Mouse (Mus musculus): Measurements from ENCODE around the gene Zfp882. TPM values are rescaled to one million over a fixed set of nuclear protein-coding genes. Genes with fewer than 3 reads are reported as not detected.
"Not testable (repeated sequence)": the region's sequence is repeated elsewhere in the genome, so short reads cannot be mapped to it uniquely, and the experiment has no call there.

The Zfp882 gene
- total RNA-seq (2021) = 5.4 and 7.8 TPM in 2 replicates
- long read RNA-seq, experiment 1, partial matches to known transcripts = 2 of 2 reads
- long read RNA-seq, experiment 1, other reads (novel, unspliced or antisense) = 0 of 2 reads
- long read RNA-seq, experiment 2 = 0 reads

DNA sequence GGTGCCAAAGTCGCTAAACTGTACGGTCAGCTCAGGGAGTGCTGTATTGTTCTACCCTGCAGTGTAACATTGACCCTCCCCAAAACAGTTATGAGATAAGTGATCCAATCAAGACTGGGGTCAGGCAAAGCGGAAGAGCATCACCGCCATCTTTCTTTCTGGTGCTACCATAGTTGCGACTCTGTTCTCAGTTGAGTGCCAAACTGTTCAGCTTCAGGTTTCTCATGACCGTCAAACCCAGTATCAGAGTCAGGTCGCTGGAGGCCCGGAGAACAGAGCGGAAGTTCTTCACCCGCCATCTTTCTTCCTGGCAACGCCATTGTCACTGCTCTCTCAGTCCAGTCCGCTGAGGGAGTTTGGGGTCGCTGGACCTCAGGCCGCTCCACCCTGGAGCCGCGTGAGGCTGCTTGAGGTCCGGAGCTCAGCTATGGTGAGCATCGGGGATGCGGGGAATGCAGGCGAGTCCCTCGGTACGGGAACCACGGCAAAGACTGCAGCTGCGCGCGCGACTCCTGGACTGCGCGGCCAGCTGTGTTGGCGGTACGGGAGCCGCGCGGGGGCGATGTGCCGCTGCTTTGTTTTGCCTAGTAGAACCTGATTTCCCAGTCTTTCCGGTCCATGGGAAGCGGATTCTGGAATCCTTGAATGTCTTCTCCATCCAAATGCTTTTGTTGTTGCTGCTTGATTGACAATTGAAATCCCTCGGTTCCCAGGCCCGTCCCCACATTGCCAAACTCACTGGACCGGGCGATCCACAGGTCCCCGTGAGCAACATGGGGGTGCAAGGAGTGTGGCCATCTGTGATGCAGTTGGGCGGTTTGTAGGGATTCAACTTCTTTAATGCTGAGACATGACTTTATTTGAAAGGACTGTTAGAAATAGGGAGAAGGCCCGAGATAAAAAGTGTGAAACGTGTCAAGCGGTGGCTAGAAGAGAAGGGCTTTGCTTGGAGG, at the start of gene Zfp882, which contains the start of gene Zfp617:
Gene Zfp882, plus strand, starts transcription at position 300 of the 953 bp plus-strand sequence.
Gene Zfp617, plus strand, starts transcription at position 327 of the 953 bp plus-strand sequence.
- peak; percentile 91 for DNase-seq

DNA sequence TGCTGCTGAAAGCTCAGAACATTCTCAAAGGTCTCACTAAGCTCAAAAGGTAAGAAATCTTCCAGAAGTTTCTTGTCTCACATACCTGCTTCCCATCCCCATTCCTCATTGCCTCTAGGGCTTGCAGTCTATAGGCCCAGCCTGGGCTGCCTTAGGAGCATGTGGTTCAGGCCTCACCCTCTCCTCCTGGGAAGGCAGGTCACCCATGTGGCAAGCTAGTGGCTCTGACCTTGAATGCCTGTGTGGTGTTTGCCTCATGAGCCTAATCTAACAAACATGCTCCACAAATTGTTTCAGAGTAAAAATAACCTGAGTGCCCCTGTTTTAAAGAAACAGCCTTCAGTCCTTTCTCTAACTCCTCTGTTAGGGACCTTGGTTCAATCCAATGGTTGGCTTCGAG, 46.9 kb upstream of the Zfp882 start:
- DNase-seq = not testable (repeated sequence)

DNA sequence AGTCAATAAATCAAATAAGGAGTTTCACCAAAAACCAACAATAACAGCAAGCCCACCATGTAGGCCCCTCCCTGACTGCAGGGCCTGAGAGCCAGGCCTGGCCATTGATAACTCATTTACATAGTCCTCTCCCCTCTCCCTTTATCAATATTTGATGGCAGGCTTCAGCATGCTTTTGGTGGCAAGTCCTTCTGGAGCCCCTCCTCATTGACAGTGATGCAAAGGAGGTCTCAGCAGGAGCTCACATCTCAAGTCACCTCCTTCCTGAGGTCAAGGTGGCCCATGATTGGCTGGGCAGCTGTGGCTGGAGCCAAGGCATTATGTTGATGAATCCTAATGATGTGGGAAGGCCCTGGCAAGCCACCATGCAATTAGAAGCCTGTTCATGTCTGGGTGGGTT, 46.4 kb upstream of the Zfp882 start:
- not testable (repeated sequence) for DNase-seq

DNA sequence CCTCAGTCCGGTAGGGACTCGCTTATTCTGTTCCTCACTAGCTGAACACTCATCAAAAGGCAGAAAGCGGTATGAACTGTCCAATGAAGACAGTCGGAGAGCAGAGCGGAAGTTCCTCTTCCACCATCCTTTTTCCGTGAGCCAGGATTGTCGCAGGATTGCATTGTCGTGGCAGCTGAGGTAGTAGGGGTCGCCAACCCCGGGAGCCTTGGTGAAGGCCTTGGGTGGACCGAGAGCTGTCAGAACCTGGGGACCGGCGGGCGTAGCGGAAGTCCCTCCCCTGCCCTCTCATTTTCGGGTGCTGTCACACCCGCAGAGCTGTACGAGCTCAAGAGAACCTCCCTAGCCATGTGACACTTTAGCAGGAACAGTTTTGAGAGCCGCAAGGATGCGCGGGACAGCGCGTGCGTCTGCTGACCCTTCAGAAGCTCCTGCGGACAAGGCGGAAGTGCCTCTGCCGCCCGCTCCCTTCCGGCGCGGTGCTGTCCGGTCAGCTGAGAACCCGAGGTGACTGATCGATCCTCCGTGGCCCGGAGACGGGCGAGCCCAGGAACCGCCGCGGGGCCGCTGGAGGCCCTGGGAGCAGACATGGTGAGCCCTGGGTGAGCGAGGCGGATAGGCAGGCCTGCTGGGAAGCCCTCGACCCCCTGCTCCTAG, 26.7 kb upstream of the Zfp882 start, which contains the start of gene Zfp709:
Gene Zfp709, plus strand, starts transcription at position 402 of the 657 bp plus-strand sequence.
- DNase-seq = peak; percentile 82

DNA sequence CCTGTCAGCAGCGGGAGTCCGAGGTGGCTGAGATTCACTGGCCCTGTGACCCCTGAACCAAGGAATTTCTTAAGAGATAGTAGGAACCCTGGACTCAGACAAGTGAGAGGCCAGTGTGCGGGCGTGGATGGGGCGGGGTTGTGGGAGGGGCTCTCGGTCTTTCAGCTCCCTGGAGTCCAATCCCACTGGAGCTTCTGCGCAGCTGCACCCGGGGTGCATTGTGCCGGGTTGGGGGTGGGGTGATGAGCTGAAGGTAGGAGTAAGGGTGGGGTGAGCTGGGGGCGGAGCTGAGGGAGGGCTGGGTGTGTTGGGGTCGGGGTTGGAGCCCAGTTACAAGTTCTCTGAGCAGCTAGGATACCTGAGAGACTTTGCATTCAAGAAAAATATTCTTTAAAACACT, 7.7 kb upstream of the Zfp882 start:
- DNase-seq = not testable (repeated sequence)

DNA sequence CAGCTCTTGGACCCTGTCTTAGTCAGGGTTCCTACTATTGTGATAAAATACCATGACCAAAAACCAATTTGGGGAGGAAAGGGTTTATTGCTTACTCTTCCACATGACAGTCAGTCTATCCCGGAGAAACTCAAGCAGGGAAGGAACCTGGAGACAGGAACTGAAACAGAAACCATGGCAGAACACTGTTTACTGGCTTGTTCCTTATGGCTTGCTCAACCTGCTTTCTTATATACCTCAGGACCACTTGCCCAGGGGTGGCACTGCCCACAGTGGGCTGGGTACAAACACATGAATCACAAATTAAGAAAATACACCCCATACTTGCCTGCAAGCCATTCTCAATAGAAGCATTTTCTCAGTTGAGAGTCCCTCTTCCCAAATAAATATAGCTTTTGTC, 5.3 kb upstream of the Zfp882 start:
- DNase-seq = not testable (repeated sequence)

DNA sequence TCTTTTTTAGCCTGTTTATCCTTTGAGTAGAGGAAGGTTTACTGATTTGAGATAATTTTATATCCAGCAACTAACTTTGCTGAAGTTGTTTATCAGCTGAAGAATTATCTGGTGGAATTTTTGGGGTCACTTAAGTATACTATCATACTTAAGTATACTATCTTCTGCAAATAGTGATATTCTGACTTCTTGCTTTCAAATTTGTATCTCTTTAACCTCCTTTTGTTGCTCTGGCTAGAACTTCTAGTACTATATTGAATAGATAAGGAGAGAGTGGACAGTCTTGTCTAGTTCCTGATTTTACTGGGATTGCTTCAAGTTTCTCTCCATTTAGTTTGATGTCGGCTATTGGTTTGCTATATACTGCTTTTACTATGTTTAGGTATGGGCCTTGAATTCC, 1.6 kb upstream of the Zfp882 start:
- DNase-seq = no peak

DNA sequence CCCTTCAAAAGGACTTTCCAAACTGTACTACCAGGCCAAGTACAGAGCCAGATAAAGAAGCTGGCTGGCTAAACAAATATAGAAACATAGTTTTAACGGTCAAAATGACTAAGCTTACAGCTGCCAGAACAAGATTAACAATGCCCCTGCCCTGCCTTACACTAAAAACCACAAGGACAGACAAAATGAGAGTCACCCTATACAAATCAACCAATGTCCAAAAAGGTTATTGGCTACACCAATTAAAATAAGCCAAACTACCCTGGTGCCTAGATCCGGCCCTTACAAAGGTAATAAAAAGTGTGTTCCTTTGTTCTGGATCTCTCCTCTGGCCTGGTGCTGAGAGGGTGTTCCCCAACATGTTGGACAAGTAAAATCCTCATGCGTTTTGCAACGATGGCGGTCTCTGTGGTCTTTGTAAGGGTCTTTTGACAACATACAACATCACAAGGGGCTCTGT, 580 bp upstream of the Zfp882 start:
- DNase-seq = no peak

DNA sequence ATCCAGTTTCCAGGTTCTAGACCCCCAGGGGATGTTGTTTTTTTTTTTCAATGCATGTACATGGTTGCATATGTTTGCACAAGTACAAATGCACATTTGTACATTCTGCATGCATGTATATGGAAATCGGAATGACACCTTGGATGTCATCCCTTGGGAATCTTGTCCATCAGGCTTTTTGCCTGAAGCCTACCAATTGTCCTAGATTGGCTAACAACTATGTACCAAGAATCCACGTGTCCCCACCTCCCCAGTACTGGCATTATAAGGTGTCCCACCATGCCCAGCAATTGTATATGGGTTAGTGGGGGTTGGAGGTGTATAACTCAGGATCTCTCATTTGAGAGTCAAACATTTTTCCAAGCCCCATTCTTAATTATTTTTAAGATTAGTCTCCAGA, 3.9 kb downstream of the Zfp882 start:
- DNase-seq = no peak

DNA sequence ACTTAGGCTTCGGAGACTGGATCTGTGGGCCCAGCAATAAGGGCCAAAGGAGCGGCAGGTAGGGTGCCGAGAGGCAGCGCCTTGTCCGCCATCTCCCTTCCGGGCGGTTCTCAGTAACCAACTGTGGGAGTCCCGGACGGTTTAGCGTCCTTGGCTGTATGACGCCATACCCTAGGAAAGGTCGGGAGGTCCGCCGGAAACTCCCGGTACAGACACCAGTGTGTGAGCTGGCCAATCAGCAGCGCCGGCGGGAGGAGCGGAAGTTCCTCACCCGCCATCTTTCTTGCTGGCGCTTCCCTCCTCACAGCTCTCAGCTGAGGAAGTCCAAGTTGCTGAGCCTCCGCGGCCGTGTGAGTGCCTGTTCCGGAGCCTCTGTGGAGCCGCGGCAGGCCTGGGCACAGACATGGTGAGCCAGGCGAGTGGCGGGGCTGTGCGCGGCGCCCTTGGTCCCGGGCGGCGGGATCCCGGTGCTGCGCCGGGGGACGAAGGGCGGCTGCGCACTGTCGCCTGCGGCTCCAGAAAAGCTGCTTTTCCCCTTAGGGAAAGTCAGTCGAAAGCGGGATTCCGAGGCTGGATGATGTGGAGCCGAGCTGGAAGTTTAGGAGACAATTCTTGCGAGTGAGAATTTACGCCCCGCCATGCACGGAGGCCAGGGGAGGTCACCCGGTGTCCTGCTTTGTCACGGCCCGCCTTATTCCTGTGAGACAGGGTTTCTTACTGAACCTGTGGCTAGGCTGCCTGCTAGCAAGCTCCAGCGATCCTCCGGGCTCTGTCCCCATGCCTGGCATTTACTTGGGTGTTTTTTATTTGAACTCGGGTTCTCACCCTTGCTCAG, 14.4 kb downstream of the Zfp882 start:
- peak; percentile 97 for DNase-seq

DNA sequence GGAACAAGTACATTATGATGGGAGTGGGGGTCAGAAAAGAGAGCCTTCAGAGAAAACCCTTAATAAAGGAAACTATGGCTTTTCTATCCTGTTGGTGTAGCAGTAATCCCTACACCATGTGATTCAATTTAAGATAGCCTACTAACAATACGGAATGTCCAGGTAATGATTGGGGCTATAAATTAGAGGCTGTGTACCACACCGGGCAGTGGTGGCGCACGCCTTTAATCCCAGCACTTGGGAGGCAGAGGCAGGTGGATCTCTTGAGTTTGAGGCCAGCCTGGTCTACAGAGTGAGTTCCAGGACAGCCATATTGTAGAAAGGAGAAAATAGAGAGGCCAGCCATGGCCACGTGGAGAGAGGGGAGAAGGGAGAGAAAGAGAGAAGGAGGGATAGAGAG, 17.4 kb downstream of the Zfp882 start:
- DNase-seq = no peak

DNA sequence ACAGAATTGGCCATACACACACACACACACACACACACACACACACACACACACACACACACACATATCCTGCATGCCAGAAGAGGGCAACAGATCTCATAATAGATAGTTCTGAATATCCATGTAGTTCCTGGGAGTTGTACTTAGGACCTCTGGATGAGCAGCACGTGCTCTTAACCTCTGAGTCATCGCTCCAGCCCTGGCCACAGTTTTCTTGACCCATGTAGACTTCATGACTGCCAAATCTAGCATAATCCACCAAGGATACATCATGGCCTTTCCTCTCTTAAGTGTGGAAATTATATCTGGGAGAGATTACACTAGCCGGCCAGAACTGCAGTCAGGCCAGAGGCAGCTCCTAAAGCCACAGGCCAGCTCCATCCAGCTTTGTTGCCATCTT, 18.1 kb downstream of the Zfp882 start:
- DNase-seq = peak; percentile 34

DNA sequence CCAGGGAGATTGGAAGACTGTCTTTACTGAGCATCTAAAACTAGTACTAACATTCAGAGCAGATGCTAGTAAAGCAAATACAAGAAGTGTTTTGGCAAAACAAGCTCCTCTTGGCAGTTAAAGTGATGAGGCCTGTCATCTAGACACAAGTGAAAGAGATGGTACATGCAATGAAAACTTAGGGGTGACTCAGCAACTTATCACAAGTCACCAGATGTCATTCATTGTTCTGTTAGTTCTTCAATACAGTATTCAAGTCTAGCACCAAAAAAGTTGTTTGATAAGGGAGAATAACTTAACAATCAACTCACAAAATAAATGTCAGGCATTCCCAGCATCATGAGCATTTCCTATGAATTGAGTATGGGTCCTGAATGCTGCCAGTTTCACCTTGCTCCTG, 19.4 kb downstream of the Zfp882 start:
- no peak for DNase-seq

DNA sequence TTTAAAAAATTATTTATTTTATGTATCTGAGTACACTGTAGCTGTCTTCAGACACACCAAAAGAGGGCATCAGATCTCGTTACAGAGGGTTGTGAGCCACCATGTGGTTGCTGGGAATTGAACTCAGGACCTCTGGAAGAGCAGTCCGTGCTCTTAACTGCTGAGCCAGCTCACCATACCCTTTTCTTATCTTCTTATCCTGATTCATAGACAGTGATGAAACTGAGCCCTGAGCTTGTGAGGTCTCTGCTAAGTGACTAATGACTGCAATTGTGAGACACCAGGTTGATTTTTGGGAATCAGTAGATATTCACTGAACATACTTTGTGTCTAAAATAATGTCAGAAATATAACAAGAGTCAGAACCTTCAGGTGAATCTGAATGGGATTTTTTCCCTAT, 29.6 kb downstream of the Zfp882 start:
- not testable (repeated sequence) for DNase-seq

DNA sequence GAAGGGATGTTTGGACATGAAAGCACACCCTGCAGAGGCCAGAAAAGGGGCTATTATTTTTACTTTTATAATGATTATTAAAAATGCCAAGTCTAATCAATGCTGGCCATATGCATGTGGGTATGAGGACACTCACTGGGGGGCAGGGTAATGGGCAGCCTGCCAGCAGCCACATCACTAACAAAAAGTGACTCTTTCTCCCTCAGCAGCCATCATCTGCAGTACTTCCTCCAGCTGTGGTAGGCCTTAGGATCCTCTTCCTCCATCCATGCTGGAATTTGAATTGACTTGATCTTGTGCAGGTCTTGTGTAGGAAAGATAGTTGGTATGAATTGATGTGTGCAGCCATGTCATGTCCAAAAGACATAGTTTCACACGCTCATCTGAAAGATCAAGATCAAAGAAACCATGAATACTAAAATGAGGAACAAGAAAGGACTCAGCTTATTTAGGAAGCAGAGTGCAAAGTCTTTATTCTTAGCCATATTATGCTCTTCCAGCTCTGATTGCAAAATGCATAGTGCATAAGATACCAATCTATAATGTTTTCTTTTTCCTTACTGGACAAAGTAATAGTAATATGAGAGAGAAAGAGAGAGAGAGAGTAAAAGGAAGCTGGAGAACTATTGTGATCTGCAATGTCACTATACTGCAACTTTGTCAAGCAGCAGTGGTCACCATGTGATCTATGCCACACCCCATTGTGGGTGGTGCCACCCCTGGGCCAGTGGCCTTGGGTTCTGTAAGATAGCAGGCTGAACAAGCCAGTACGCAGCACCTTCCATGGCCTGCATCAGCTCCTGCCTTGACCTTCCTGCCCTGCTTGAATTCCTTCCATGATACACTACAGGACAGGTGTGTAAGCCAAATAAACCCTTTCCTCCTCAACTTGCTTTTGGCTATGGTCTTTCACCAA, 32.1 kb downstream of the Zfp882 start:
- DNase-seq = peak; percentile 23

DNA sequence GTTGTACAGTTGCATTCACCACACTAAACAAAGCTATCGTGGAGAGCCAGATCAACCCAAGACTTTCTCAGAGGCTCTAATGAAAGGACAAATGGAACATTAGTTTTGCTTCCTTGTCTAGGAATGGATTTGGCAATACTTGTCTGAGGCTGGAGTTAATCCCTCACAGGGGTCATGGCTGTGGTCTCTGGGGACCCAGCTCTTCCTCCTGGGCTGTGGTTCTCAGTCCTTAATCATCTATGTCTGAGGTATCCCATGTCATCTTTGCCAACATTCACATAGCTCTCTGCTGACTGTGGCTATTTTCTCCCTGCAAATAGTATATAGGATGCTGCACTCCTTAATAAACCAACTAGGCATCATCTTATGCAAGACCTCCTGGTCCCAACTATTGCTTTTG, 33.4 kb downstream of the Zfp882 start:
- DNase-seq = no peak

DNA sequence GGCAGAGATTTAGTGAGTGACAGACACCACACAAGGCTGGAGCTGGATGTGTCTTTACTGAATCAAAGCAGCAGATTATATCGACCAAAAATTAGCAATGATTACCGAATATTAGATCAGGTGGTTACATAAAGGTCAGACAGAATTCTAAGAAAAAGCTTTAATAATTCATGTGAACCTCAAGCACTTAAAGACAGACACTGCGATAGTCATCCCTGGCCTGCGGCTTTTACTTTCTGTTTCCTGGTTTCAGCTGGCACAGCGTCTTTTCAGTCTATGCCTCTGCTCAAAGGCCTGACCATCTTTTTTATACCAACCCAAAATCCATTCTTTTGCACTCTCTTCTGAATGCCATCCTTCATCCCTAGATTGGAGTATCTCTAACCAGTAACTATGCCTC, 40.2 kb downstream of the Zfp882 start:
- DNase-seq = no peak

DNA sequence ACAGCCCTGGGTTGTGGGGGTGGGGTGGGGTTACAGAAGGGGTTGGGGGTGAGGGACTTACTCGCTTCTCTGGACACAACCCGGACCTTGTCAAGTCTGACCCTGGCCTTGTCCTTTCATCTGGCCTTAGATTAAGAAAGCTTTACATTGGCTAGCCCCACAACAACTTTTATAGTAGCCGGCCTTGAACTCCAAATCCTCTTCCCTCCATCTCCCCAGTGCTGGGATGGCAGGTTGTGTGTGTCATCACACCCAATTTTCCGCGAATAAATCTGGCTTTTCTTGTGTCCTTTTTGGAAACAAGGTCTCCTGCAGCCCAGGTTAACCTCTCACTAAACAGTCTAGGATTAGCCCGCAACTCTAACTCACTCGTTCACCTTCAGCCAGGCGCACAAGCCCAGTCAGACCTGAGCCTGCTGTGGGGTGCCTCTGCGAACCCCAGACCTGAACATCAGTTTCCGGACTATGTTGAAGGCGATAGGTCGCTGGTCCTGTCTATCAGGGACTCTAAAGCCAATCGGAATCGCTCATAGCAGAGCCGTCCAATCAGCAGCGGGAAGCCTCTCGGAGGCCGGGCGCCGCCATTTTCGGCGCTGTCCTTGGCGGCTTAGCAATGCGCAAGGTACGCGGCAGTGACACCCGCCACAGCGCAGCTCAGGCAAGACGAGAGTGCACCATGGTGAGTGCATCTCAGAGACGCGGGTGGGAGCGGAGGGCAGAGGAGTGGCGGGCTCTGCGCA, 42.2 kb downstream of the Zfp882 start, which contains the start of gene Zfp961:
Gene Zfp961, plus strand, starts transcription at position 557 of the 740 bp plus-strand sequence.
- DNase-seq = peak; percentile 98

DNA sequence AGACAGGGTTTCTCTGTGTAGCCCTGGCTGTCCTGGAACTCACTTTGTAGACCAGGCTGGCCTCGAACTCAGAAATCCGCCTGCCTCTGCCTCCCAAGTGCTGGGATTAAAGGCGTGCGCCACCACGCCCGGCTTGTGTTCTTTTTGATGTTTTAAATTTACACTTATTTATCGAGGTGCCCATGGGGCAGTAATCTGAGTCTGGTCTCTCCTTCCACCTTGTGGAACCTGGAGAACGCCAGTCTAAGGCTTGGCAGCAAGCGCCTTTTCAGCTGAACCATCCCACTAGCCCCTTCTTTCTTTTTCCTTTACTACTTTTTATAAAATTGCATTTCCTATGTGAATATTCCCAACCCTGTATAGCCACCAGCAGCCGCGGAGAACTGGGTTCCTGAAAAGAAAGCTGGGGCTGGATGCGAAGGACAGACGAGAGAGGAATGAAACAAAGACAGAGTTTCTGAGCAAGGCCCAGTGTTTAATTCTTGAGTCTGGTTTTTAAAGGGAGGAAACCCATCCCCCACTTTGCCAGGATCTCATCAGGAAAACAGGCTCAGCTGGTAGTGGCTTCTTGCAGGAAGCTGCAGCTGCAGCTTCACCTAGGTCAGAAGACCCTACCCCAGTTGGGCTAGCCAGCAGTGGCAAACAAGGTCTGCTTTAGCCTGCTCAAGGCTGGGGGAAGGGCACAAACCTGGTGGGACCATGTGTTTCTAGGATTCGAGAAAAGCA, 43.2 kb downstream of the Zfp882 start:
- DNase-seq = peak; percentile 13
